Mouse (Mus musculus): ENCODE measurements around the gene Appl2.

- no peak for TF ChIP-seq CTCF (IDR thresholded peaks at IDR 0.05; ENCODE audit: control insufficient read depth, insufficient read depth, insufficient read length)
- TF ChIP-seq USF1 (IDR thresholded peaks at IDR 0.05; ENCODE audit: low read depth), result no peak
- no peak for TF ChIP-seq MAX (IDR thresholded peaks at IDR 0.05)
- TF ChIP-seq FOSL1 (IDR thresholded peaks at IDR 0.05; ENCODE audit: insufficient read depth, low read length, poor library complexity, severe bottlenecking), result no peak
- TF ChIP-seq MYOG (IDR thresholded peaks at IDR 0.05; ENCODE audit: control insufficient read depth, extremely low read depth, insufficient read length), result no peak
These were observed 20.3 kb downstream of the Appl2 start for GRCm38 (mm10) chr10:83628241-83628640.

All from C2C12 (cell line).